Mouse (Mus musculus): Measurements from ENCODE around the gene Lce1j.

DNA sequence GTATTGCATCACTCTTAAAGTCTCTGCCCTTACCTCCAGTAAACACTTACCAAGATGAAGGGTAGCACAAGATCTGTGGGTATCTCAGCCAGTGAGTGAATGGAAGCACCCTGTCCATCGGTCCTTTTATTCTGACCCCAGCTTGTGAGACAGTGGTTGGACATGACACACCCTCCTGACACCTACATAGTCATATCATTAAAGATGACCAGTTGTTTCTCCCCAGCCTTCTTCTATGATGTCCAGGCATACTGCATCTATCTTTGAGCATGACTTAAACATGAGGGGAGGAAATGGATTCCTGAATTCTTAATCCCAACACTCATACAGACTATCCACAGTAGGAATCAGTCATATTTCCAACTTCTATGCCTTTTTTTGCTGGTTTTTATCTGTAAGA lies at the start of gene Lce1j:
- TF ChIP-seq CTCF (IDR thresholded peaks at IDR 0.05) (no peak), EP300 (IDR thresholded peaks at IDR 0.05) (no peak)
